8 mouse cellular contexts compared by ENCODE assay signal in genomic region chr14:31000816-31001306, GRCm38 (mm10). TPM values are rescaled to one million over a fixed set of nuclear protein-coding genes. Genes with fewer than 3 reads are reported as not detected.
A peak's percentile ranks its signal among the peaks of the same experiment; 100 is the strongest.
DNase-seq lines count a peak whose midpoint lies in the region; ATAC-seq and TF ChIP-seq lines count a peak whose summit lies in the region.

No protein-coding gene starts in this region.

- under 1% methylated on average over 21 of the region's 21 CpGs for WGBS in lung, adult 2 months
- whole genome bisulfite sequencing in intestine, embryonic 16.5 days = under 1% methylated on average over 21 of the region's 21 CpGs
- under 1% methylated on average over 21 of the region's 21 CpGs for WGBS in neural tube, embryonic 13.5 days

- no peak overlapping the region; the same call in 1 of the 2 replicates for H3K27ac ChIP-seq in cortical plate, adult 2 months (ENCODE audit: insufficient read depth, low read length)
- peak overlapping the region; percentile 94 for H3K27ac ChIP-seq in intestine, embryonic 16.5 days (ENCODE audit: low read length)
- H3K27ac ChIP-seq in neural tube, embryonic 13.5 days (replicated peaks) = peak overlapping the region; percentile 95

- no peak for TF ChIP-seq CTCF in lung, adult 2 months (IDR thresholded peaks at IDR 0.05; ENCODE audit: insufficient read depth, low read length)
- TF ChIP-seq CTCF in cortical plate, adult 2 months (IDR thresholded peaks at IDR 0.05; ENCODE audit: extremely low read depth, insufficient read depth, low read length) = no peak

- peak overlapping the region; percentile 100 for H3K4me3 ChIP-seq in lung, adult 2 months (replicated peaks; ENCODE audit: extremely low read depth, low read depth, low read length)
- peak overlapping the region; percentile 78 for H3K4me3 ChIP-seq in cortical plate, adult 2 months (ENCODE audit: insufficient read depth, low read length)
- peak overlapping the region; percentile 94 for H3K4me3 ChIP-seq in intestine, embryonic 16.5 days (ENCODE audit: low read length)
- peak overlapping the region; percentile 96 for H3K4me3 ChIP-seq in neural tube, embryonic 13.5 days

- DNase-seq in lung, adult 2 months = no peak
- no peak for DNase-seq in lung, postnatal 36 days
- DNase-seq in urinary bladder, postnatal 4 days (ENCODE audit: low spot score in 2 of 2) = no peak
- no peak for DNase-seq in gastrocnemius, postnatal 36 days
- DNase-seq in spleen, postnatal 14 days (ENCODE audit: low spot score in 2 of 2) = no peak

- peak overlapping the region; percentile 68 for H3K4me2 ChIP-seq in intestine, embryonic 16.5 days (ENCODE audit: low read depth, low read length)
- H3K4me2 ChIP-seq in neural tube, embryonic 13.5 days = peak overlapping the region; percentile 70

- TF ChIP-seq POLR2A in lung, adult 2 months (IDR thresholded peaks at IDR 0.05; ENCODE audit: borderline replicate concordance, extremely low read depth, low read depth, low read length) = no peak
- TF ChIP-seq POLR2A in cortical plate, adult 2 months (IDR thresholded peaks at IDR 0.05; ENCODE audit: extremely low read depth, insufficient read depth, low read length) = no peak

- H3K9ac ChIP-seq in intestine, embryonic 16.5 days (ENCODE audit: low read depth, low read length) = peak overlapping the region; percentile 97
- H3K9ac ChIP-seq in neural tube, embryonic 13.5 days = peak overlapping the region; percentile 93

- peaks cover 3% of the 10 kb centered on the region; the same call in 1 of the 2 replicates for H3K4me1 ChIP-seq in lung, adult 2 months (ENCODE audit: control insufficient read depth, insufficient read depth, low read length)
- H3K4me1 ChIP-seq in cortical plate, adult 2 months (ENCODE audit: control insufficient read depth, insufficient read depth, low read length) = no peaks in the 10 kb centered on the region
- H3K4me1 ChIP-seq in intestine, embryonic 16.5 days (ENCODE audit: control insufficient read depth, insufficient read depth, low read length) = peaks cover 5% of the 10 kb centered on the region
- H3K4me1 ChIP-seq in neural tube, embryonic 13.5 days (replicated peaks) = peaks cover 24% of the 10 kb centered on the region

- no peaks in the 10 kb centered on the region for H3K36me3 ChIP-seq in intestine, embryonic 16.5 days (ENCODE audit: control insufficient read depth, insufficient read depth, low read length)
- H3K36me3 ChIP-seq in neural tube, embryonic 13.5 days = peaks cover 12% of the 10 kb centered on the region

- peak; percentile 36 for ATAC-seq in intestine, embryonic 16.5 days
- peak; percentile 51 for ATAC-seq in neural tube, embryonic 13.5 days (ENCODE audit: low read depth)

- intact Hi-C loops in gastrocnemius, postnatal 36 days (cut with DNase I) = no loop called here

- H3K27me3 ChIP-seq in intestine, embryonic 16.5 days (replicated peaks; ENCODE audit: control insufficient read depth, insufficient read depth, low read length) = no peaks in the 10 kb centered on the region
- H3K27me3 ChIP-seq in neural tube, embryonic 13.5 days = no peaks in the 10 kb centered on the region

- H3K9me3 ChIP-seq in intestine, embryonic 16.5 days (ENCODE audit: control insufficient read depth, low read length) = no peaks in the 10 kb centered on the region
- no peaks in the 10 kb centered on the region for H3K9me3 ChIP-seq in neural tube, embryonic 13.5 days

RNA-seq across cellular contexts. Expression of gene Glt8d1, which starts 0.3 kb away (rescaled TPM):
- polyA plus RNA-seq in lung, adult 2 months (2012; rRNA removed) = 17.2 and 21.6 TPM in 2 replicates
- 93.9 and 94.9 TPM in 2 replicates for polyA plus RNA-seq in cortical plate, adult 2 months (2012; rRNA removed)
- 35.5 and 38.7 TPM in 2 replicates for polyA plus RNA-seq in intestine, embryonic 16.5 days (2015; fragmentation: Nextera tagmentation; extraction: Ambion mirVana)
- 62.8 and 65.0 TPM in 2 replicates for polyA plus RNA-seq in neural tube, embryonic 13.5 days (2015; fragmentation: Nextera tagmentation; extraction: Ambion mirVana)
- 10 to 100 TPM in 1 of 2 experiments, 1 to 10 TPM in 1; 9.2 to 10.9 TPM for total RNA-seq in gastrocnemius, postnatal 36 days (2021)

RNA-seq across cellular contexts. Expression of gene Spcs1, which starts 0.6 kb away (rescaled TPM):
- polyA plus RNA-seq in lung, adult 2 months (2012; rRNA removed) = 92.6 and 173 TPM in 2 replicates
- 251 and 272 TPM in 2 replicates for polyA plus RNA-seq in cortical plate, adult 2 months (2012; rRNA removed)
- 390 and 392 TPM in 2 replicates for polyA plus RNA-seq in intestine, embryonic 16.5 days (2015; fragmentation: Nextera tagmentation; extraction: Ambion mirVana)
- polyA plus RNA-seq in neural tube, embryonic 13.5 days (2015; fragmentation: Nextera tagmentation; extraction: Ambion mirVana) = 360 and 392 TPM in 2 replicates
- total RNA-seq in gastrocnemius, postnatal 36 days (2021) = 100 to 1,000 TPM; 113 to 123 TPM

RNA-seq across cellular contexts. Expression of gene Pbrm1, which starts 18.1 kb away (rescaled TPM):
- 12.8 and 14.7 TPM in 2 replicates for polyA plus RNA-seq in lung, adult 2 months (2012; rRNA removed)
- 15.5 and 17.0 TPM in 2 replicates for polyA plus RNA-seq in cortical plate, adult 2 months (2012; rRNA removed)
- polyA plus RNA-seq in intestine, embryonic 16.5 days (2015; fragmentation: Nextera tagmentation; extraction: Ambion mirVana) = 74.1 and 79.2 TPM in 2 replicates
- 142 and 149 TPM in 2 replicates for polyA plus RNA-seq in neural tube, embryonic 13.5 days (2015; fragmentation: Nextera tagmentation; extraction: Ambion mirVana)
- total RNA-seq in gastrocnemius, postnatal 36 days (2021) = 10 to 100 TPM; 34.8 to 37.0 TPM

RNA-seq across cellular contexts. Expression of gene Gnl3, which starts 18.1 kb away (rescaled TPM):
- polyA plus RNA-seq in lung, adult 2 months (2012; rRNA removed) = 7.9 and 13.2 TPM in 2 replicates
- 55.6 and 57.8 TPM in 2 replicates for polyA plus RNA-seq in cortical plate, adult 2 months (2012; rRNA removed)
- polyA plus RNA-seq in intestine, embryonic 16.5 days (2015; fragmentation: Nextera tagmentation; extraction: Ambion mirVana) = 96.5 and 107 TPM in 2 replicates
- polyA plus RNA-seq in neural tube, embryonic 13.5 days (2015; fragmentation: Nextera tagmentation; extraction: Ambion mirVana) = 58.2 and 64.0 TPM in 2 replicates
- 10 to 100 TPM; 23.0 to 33.0 TPM for total RNA-seq in gastrocnemius, postnatal 36 days (2021)

RNA-seq across cellular contexts. Expression of gene Nek4, which starts 49.7 kb away (rescaled TPM):
- 3.6 and 3.8 TPM in 2 replicates for polyA plus RNA-seq in lung, adult 2 months (2012; rRNA removed)
- 13.3 and 14.2 TPM in 2 replicates for polyA plus RNA-seq in cortical plate, adult 2 months (2012; rRNA removed)
- 8.4 TPM in 2 replicates for polyA plus RNA-seq in intestine, embryonic 16.5 days (2015; fragmentation: Nextera tagmentation; extraction: Ambion mirVana)
- polyA plus RNA-seq in neural tube, embryonic 13.5 days (2015; fragmentation: Nextera tagmentation; extraction: Ambion mirVana) = 13.5 and 16.4 TPM in 2 replicates
- total RNA-seq in gastrocnemius, postnatal 36 days (2021) = 1 to 10 TPM; 4.7 TPM
